Mouse (Mus musculus) olfactory bulb, adult 2 months (tissue): ENCODE measurements around the gene Elp1.

Experiments used
- CTCF ChIP-seq: fragments of 200-500 bp; IDR thresholded peaks from 2 replicates; pipeline ENCODE4 v1.5.1; 2012; ENCODE audit warnings: low read depth, mild to moderate bottlenecking, low read length, moderate library complexity; ENCODE audit not compliant: insufficient read depth
- POLR2A ChIP-seq: fragments of 200-500 bp; IDR thresholded peaks from 2 replicates; pipeline ENCODE4 v1.6.1; 2012; ENCODE audit warnings: mild to moderate bottlenecking, low read depth, low read length, moderate library complexity; ENCODE audit not compliant: insufficient read depth

- TF ChIP-seq CTCF (no peak), POLR2A (no peak)
These were observed 46.1 kb downstream of the Elp1 start for GRCm38 (mm10) chr4:56756021-56756420.
